In the genomic region with DNA sequence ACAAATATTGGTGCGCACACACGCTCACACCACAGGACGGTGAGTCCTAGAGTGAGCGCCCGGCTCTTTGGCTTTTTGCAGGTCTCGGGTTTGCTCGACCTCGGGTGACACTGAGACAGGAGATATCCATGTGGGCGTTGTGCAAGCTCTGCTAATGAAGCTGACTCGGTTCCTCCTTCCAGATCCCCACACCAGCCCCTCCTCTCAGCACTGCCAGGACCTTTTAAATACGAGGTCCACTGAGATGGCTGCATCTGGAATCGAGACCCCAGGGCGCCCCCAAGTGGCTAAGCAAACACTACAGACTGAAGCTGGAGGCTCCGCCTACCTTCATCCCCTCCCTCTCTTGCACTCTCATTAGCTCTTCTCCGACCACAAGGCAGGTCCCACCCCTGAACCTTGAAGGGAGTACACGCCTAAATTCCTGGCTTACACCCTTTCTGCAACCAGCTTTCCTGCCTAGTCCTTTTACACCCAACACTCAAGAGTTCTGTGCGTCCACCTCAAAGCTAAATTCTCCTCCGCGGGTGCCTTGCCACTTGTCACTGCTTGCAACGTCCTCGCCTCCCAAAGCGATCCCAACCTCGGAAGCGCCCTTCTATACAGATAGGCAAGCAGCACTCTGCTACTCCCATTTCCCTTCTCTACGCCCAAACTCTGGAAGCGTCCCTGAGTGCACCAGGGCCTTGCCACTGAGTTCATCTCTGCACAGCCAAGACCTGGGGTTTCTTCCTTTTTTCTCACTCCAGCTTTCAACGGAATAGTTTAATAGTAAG, we compare ENCODE assay signal across 7 mouse cellular contexts. TPM values are rescaled to one million over a fixed set of nuclear protein-coding genes. Genes with fewer than 3 reads are reported as not detected.
DNase-seq lines count a peak whose midpoint lies in the region; ATAC-seq lines count a peak whose summit lies in the region.

No protein-coding gene starts in this region.

- intact Hi-C loops in gastrocnemius, postnatal 36 days (cut with DNase I), result loop anchor here (2.0 kb wide), 1 partner anchor 132 kb away; no protein-coding TSS in a partner anchor
- intact Hi-C loops in left cerebral cortex, postnatal 36 days (cut with DNase I), result loop anchor here (5.0 to 10.0 kb wide), 2 partner anchors 131 to 1514 kb away; no protein-coding TSS in a partner anchor

- H3K4me3 ChIP-seq in intestine, embryonic 16.5 days (ENCODE audit: low read length), result peak overlapping the region; percentile 80
- peak overlapping the region; percentile 58 for H3K4me3 ChIP-seq in midbrain, embryonic 11.5 days (ENCODE audit: low read depth, low read length)

- peak overlapping the region; percentile 84 for H3K9ac ChIP-seq in intestine, embryonic 16.5 days (ENCODE audit: low read depth, low read length)
- peak overlapping the region; percentile 87 for H3K9ac ChIP-seq in midbrain, embryonic 11.5 days (ENCODE audit: low read length)

- H3K4me1 ChIP-seq in intestine, embryonic 16.5 days (ENCODE audit: control insufficient read depth, insufficient read depth, low read length), result peaks cover 10% of the 10 kb centered on the region
- peaks cover 14% of the 10 kb centered on the region for H3K4me1 ChIP-seq in midbrain, embryonic 11.5 days (ENCODE audit: control insufficient read depth, insufficient read depth, low read length)

- H3K27me3 ChIP-seq in intestine, embryonic 16.5 days (replicated peaks; ENCODE audit: control insufficient read depth, insufficient read depth, low read length), result no peaks in the 10 kb centered on the region
- no peaks in the 10 kb centered on the region for H3K27me3 ChIP-seq in midbrain, embryonic 11.5 days (ENCODE audit: control insufficient read depth, insufficient read depth, low read length)

- H3K36me3 ChIP-seq in intestine, embryonic 16.5 days (ENCODE audit: control insufficient read depth, insufficient read depth, low read length), result 0 out of 2 replicates have a peak, but pooled peaks cover 4% of the 10 kb centered on the region
- peaks cover 2% of the 10 kb centered on the region; the same call in 1 of the 2 replicates for H3K36me3 ChIP-seq in midbrain, embryonic 11.5 days (ENCODE audit: control insufficient read depth, insufficient read depth, low read length)

- H3K9me3 ChIP-seq in intestine, embryonic 16.5 days (ENCODE audit: control insufficient read depth, low read length), result no peaks in the 10 kb centered on the region
- H3K9me3 ChIP-seq in midbrain, embryonic 11.5 days (ENCODE audit: control insufficient read depth, low read length), result no peaks in the 10 kb centered on the region

- ATAC-seq in intestine, embryonic 16.5 days, result peak; percentile 87
- ATAC-seq in midbrain, embryonic 11.5 days (ENCODE audit: low FRiP score), result peak; percentile 82

- peak overlapping the region; percentile 99 for H3K27ac ChIP-seq in intestine, embryonic 16.5 days (ENCODE audit: low read length)
- H3K27ac ChIP-seq in midbrain, embryonic 11.5 days (ENCODE audit: low read depth, low read length), result peak overlapping the region; percentile 93

- 3% methylated on average over 27 of the region's 27 CpGs for WGBS in intestine, embryonic 16.5 days
- WGBS in midbrain, embryonic 11.5 days, result 7% methylated on average over 27 of the region's 27 CpGs

- DNase-seq in adrenal gland, adult 2 months, result peak; percentile 98
- DNase-seq in embryo, embryonic 11.5 days (ENCODE audit: low read depth, low spot score), result peak; percentile 85
- peak; percentile 94 for DNase-seq in gastrocnemius, postnatal 36 days
- peak; percentile 85 to 88 for DNase-seq in left cerebral cortex, postnatal 36 days (ENCODE audit: low spot score in 2 of 2)
- DNase-seq in midbrain, embryonic 11.5 days (ENCODE audit: low spot score, missing footprints), result peak; percentile 97
- peak; percentile 98 for DNase-seq in skeletal muscle tissue, adult 2 months (ENCODE audit: low read depth, low spot score)

- H3K4me2 ChIP-seq in intestine, embryonic 16.5 days (ENCODE audit: low read depth, low read length), result peak overlapping the region; percentile 74
- H3K4me2 ChIP-seq in midbrain, embryonic 11.5 days, result peak overlapping the region; percentile 54

RNA-seq across cellular contexts. Expression of a gene that starts 8.0 kb away (rescaled TPM):
- total RNA-seq in adrenal gland, adult 2 months (2021), result 100 to 1,000 TPM; 567 to 693 TPM
- 50.2 and 59.9 TPM in 2 replicates for polyA plus RNA-seq in adrenal gland, adult 2 months (2012; rRNA removed)
- 10 to 100 TPM; 21.2 to 36.7 TPM for total RNA-seq in gastrocnemius, postnatal 36 days (2021)
- 302 and 321 TPM in 2 replicates for polyA plus RNA-seq in intestine, embryonic 16.5 days (2015; fragmentation: Nextera tagmentation; extraction: Ambion mirVana)
- total RNA-seq in left cerebral cortex, postnatal 36 days (2021), result 10 to 100 TPM; 40.2 to 45.9 TPM
- polyA plus RNA-seq in midbrain, embryonic 11.5 days (2014; fragmentation: Nextera tagmentation; extraction: Ambion mirVana), result 433 and 472 TPM in 2 replicates

RNA-seq across cellular contexts. Expression of a gene that starts 8.2 kb away (rescaled TPM):
- 10 to 100 TPM; 29.1 to 38.3 TPM for total RNA-seq in adrenal gland, adult 2 months (2021)
- 5.7 and 8.0 TPM in 2 replicates for polyA plus RNA-seq in adrenal gland, adult 2 months (2012; rRNA removed)
- 1 to 10 TPM; 6.4 TPM for total RNA-seq in gastrocnemius, postnatal 36 days (2021)
- 6.2 and 8.8 TPM in 2 replicates for polyA plus RNA-seq in intestine, embryonic 16.5 days (2015; fragmentation: Nextera tagmentation; extraction: Ambion mirVana)
- total RNA-seq in left cerebral cortex, postnatal 36 days (2021), result 10 to 100 TPM; 48.7 to 54.9 TPM
- polyA plus RNA-seq in midbrain, embryonic 11.5 days (2014; fragmentation: Nextera tagmentation; extraction: Ambion mirVana), result 17.1 and 20.1 TPM in 2 replicates

RNA-seq across cellular contexts. Expression of a gene that starts 55.3 kb away (rescaled TPM):
- not detected for total RNA-seq in adrenal gland, adult 2 months (2021)
- not detected in 2 replicates for polyA plus RNA-seq in adrenal gland, adult 2 months (2012; rRNA removed)
- not detected for total RNA-seq in gastrocnemius, postnatal 36 days (2021)
- 0.34 TPM in 1 of 2 replicates, not detected in the other for polyA plus RNA-seq in intestine, embryonic 16.5 days (2015; fragmentation: Nextera tagmentation; extraction: Ambion mirVana)
- total RNA-seq in left cerebral cortex, postnatal 36 days (2021), result 1 to 10 TPM; 6.7 to 7.2 TPM
- polyA plus RNA-seq in midbrain, embryonic 11.5 days (2014; fragmentation: Nextera tagmentation; extraction: Ambion mirVana), result 0.22 TPM in 1 of 2 replicates, not detected in the other

RNA-seq across cellular contexts. Expression of a gene that starts 59.0 kb away (rescaled TPM):
- not detected for total RNA-seq in adrenal gland, adult 2 months (2021)
- not detected in 2 replicates for polyA plus RNA-seq in adrenal gland, adult 2 months (2012; rRNA removed)
- not detected for total RNA-seq in gastrocnemius, postnatal 36 days (2021)
- polyA plus RNA-seq in intestine, embryonic 16.5 days (2015; fragmentation: Nextera tagmentation; extraction: Ambion mirVana), result not detected in 2 replicates
- under 1 TPM; 0.84 to 0.86 TPM for total RNA-seq in left cerebral cortex, postnatal 36 days (2021)
- polyA plus RNA-seq in midbrain, embryonic 11.5 days (2014; fragmentation: Nextera tagmentation; extraction: Ambion mirVana), result not detected in 2 replicates

Comparison
In these comparisons a context has a peak if more than half of its experiments do, and no peak if none do; other contexts are left out.
1. Peak in every context shown above with its lines: DNase-seq, ATAC-seq, H3K4me3 ChIP-seq and H3K27ac ChIP-seq.
2. RNA of a gene that starts 8.0 kb away (total RNA-seq): 567 to 693 TPM in adrenal gland, adult 2 months; 40.2 to 45.9 TPM in left cerebral cortex, postnatal 36 days and 21.2 to 36.7 TPM in gastrocnemius, postnatal 36 days; every median in the first group is over 10 times any median in the second.
3. RNA of a gene that starts 8.2 kb away (total RNA-seq): 48.7 to 54.9 TPM in left cerebral cortex, postnatal 36 days and 29.1 to 38.3 TPM in adrenal gland, adult 2 months; 6.4 TPM in gastrocnemius, postnatal 36 days; every median in the first group is over 4 times any median in the second.
4. RNA of a gene that starts 55.3 kb away (total RNA-seq): 6.7 to 7.2 TPM in left cerebral cortex, postnatal 36 days; not detected in adrenal gland, adult 2 months and not detected in gastrocnemius, postnatal 36 days; every median in the first group is over 4 times any median in the second.